Mouse (Mus musculus) thymus, postnatal 0 days (tissue): ENCODE measurements around the gene Nfe2l2. TPM values are rescaled to one million over a fixed set of nuclear protein-coding genes. Genes with fewer than 3 reads are reported as not detected.
"Not testable (repeated sequence)": the region's sequence is repeated elsewhere in the genome, so short reads cannot be mapped to it uniquely, and the experiment has no call there.

ENCODE experiments used
- DNase-seq: peaks from one replicate; pipeline ENCODE4 v3.0.0-alpha.2; 2015; ENCODE audit warnings: low spot score
- polyA plus RNA-seq: library from polyadenylated mRNA; unstranded; fragments of >200 nt; fragmentation: Nextera tagmentation; extraction: Ambion mirVana; gene quantifications from 2 replicates; pipeline ENCODE4 v1.2.1, GENCODE M21; 2015

The Nfe2l2 gene
- polyA plus RNA-seq, 1 experiment from 2014 or later = 56.6 TPM

GRCm38 (mm10) chr2:75653150-75653549 is 51.3 kb downstream of the Nfe2l2 start:
- DNase-seq = no peak

DNA sequence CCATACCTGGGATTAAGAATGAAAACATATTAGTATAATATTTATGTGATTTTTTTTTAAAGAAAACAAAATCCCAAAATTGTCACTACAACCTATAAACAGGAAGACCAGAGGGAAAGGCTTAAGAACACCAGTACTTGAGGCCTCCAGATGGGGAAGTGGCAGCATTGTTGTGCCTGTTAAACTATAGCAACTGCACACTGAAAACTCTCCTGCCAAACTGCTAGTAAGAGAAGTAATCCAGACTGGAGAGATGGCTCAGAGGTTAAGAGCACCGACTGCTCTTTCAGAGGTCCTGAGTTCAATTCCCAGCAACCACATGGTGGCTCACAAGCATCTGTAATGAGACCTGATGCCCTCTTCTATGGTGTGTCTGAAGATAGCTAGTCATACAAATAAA is 54.0 kb downstream of the Nfe2l2 start:
- no peak for DNase-seq

DNA sequence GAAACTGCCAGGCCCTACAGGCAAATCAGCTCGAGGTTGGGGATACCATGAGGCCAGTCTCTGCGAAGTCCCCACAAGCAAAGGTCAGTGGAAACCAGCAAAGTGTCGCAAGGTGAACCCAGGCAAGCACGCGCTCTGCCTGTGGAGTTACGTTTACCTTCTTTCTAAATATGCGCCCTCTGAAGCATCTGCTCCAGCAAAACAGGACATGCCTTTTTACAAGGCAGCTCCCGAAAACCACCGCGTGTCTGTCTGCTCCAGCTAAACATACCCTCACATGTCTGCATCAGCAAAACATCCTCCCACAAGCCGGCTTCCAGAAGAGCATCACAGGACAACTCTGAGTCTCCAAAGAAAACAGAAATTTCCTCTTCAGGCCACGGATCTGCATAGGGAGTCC is 59.2 kb downstream of the Nfe2l2 start:
- no peak for DNase-seq

DNA sequence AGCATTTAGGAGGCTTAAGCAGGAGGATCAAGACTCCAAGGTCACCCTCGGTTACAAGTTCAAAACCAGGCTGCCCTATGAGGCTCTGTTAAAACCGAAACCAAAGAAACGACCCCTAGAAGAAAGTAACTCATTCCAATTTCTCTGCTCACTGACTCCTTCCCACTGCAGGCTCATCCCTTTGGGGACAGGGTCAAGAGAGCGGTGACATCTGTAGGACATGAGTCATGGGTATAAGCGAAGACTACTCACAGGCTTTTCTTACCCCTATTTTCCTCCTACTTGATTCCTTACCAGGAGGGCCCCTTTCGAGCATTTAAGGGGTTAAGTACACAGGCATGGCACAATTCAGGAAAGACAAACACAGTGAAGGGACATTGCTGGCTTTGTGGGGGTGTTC is 60.5 kb downstream of the Nfe2l2 start:
- no peak for DNase-seq

- no peak for DNase-seq
These were observed 61.5 kb downstream of the Nfe2l2 start for GRCm38 (mm10) chr2:75642795-75643550.

- DNase-seq = not testable (repeated sequence)
These were observed 62.1 kb downstream of the Nfe2l2 start for GRCm38 (mm10) chr2:75642312-75642711.

DNA sequence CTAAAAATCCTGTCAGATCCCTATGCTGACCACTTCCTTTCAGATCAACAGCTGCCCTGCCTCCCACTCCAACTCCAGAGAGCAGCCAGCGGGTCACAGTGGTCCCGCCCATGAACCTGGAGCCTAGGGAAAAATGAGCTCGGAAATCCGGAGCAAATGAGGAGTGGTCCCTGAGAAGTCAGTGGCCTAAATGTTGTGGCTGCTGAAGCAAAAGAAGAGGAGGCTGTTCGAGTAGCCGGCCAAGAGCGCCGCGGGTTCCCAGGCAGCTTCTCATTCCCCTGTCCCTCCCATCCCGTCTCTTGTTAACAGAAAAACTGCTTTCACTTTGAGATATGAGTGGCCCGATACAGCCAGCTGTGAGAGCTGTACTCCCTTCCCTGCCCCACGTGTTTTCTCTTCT is 64.9 kb downstream of the Nfe2l2 start:
- DNase-seq = not testable (repeated sequence)

GRCm38 (mm10) chr2:75637822-75638221 is 66.6 kb downstream of the Nfe2l2 start:
- DNase-seq = not testable (repeated sequence)

GRCm38 (mm10) chr2:75637361-75637760 is 67.1 kb downstream of the Nfe2l2 start:
- DNase-seq = no peak

GRCm38 (mm10) chr2:75637055-75637304 is 67.5 kb downstream of the Nfe2l2 start:
- DNase-seq = not testable (repeated sequence)

- DNase-seq = peak; percentile 72
These were observed 68.0 kb downstream of the Nfe2l2 start for GRCm38 (mm10) chr2:75636261-75637054.

GRCm38 (mm10) chr2:75634431-75634830 is 70.0 kb downstream of the Nfe2l2 start:
- not testable (repeated sequence) for DNase-seq

DNA sequence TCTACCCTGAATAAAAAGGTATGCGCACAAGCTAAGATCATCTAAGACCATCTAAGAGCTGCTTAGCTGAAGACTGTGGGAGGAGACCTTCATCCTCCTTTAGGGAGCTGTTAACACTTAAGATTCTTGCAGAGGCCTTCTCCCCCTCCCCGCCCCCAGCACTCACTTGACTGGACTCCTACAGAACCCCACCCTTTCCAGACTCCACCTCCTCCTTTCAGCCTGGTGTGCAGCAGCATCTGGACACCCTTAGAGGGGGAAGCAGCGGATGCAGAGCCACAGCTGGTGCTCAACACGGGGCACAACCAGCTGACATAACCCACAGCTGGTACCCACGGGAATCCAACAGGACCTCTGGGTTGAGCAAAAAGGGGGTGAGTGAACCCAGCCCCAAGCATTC is 70.7 kb downstream of the Nfe2l2 start:
- peak; percentile 37 for DNase-seq

GRCm38 (mm10) chr2:75633381-75633780 is 71.1 kb downstream of the Nfe2l2 start:
- DNase-seq = no peak

GRCm38 (mm10) chr2:75632721-75633181 is 71.7 kb downstream of the Nfe2l2 start:
- no peak for DNase-seq

- no peak for DNase-seq
These were observed 72.4 kb downstream of the Nfe2l2 start for GRCm38 (mm10) chr2:75632043-75632442.

DNA sequence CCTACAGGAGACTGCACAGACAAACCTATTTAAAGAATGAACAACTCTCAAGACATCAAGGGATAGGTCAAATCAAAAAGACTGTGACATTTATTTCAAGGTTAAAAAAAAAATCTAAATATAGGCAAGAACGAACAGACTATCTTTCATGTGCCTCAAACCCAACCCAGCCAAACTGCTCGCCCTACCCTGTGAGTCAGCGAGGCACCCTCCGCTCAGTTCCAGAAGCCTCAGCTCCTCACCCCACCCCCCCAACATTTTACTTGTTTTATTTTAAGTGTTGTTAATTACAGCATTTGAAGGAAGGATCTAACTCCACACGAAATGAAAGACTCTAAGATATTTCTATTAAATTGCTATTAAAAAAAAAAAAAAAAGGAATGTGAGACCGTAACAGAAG is 73.0 kb downstream of the Nfe2l2 start:
- DNase-seq = no peak

GRCm38 (mm10) chr2:75628487-75628886 is 76.0 kb downstream of the Nfe2l2 start:
- no peak for DNase-seq

GRCm38 (mm10) chr2:75626597-75627440 is 77.6 kb downstream of the Nfe2l2 start:
- DNase-seq = no peak
